Mouse (Mus musculus) thymus, adult 2 months (tissue): ENCODE data around the gene Map3k4. TPM values are rescaled to one million over a fixed set of nuclear protein-coding genes. Genes with fewer than 3 reads are reported as not detected.

Experiments
- DNase-seq: peaks from one replicate; pipeline ENCODE4 v3.0.0; 2021
- H3K27ac ChIP-seq: fragments of 200-500 bp; 2 replicates; pipeline ENCODE4 v1.5.1; 2012; ENCODE audit warnings: low read length, control low read depth; ENCODE audit not compliant: control insufficient read depth, insufficient read depth
- H3K27me3 ChIP-seq: fragments of 200-500 bp; 2 replicates; pipeline ENCODE4 v1.6.1; 2012; ENCODE audit warnings: mild to moderate bottlenecking, low read length, moderate library complexity, mixed read lengths; ENCODE audit not compliant: control insufficient read depth, insufficient read depth
- H3K36me3 ChIP-seq: fragments of 200-500 bp; 2 replicates; pipeline ENCODE4 v1.6.1; 2012; ENCODE audit warnings: mild to moderate bottlenecking, low read length, moderate library complexity; ENCODE audit not compliant: control insufficient read depth, insufficient read depth
- H3K4me1 ChIP-seq: fragments of 200-500 bp; replicated peaks from 2 replicates; pipeline ENCODE4 v1.6.1; 2012; ENCODE audit warnings: low read length; ENCODE audit not compliant: control insufficient read depth, insufficient read depth
- H3K4me3 ChIP-seq: fragments of 200-500 bp; 2 replicates; pipeline ENCODE4 v1.5.1; 2012; ENCODE audit warnings: mild to moderate bottlenecking, low read length, control low read depth, moderate library complexity; ENCODE audit not compliant: control insufficient read depth, insufficient read depth
- CTCF ChIP-seq: fragments of 200-500 bp; IDR thresholded peaks from 2 replicates; pipeline ENCODE4 v1.5.1; 2012; ENCODE audit warnings: mild to moderate bottlenecking, control low read depth, low read length, moderate library complexity, borderline replicate concordance; ENCODE audit not compliant: control insufficient read depth, poor library complexity, insufficient read depth; ENCODE audit errors: extremely low read depth
- POLR2A ChIP-seq: fragments of 200-500 bp; IDR thresholded peaks from 2 replicates; pipeline ENCODE4 v1.6.1; 2012; ENCODE audit warnings: mild to moderate bottlenecking, low read length, control low read depth, moderate library complexity; ENCODE audit not compliant: control insufficient read depth, poor library complexity, insufficient read depth; ENCODE audit errors: extremely low read depth
- WGBS: fragments of 180-500 bp; shearing (Covaris S2); methylation state at CpG from one replicate; pipeline ENCODE4 v1.1.7; 2018; 5-methylcytosine and 5-hydroxymethylcytosine counted together
- polyA plus RNA-seq: library from polyadenylated mRNA; depleted of rRNA; stranded (reverse); fragments of >200 nt; gene quantifications from 2 replicates; pipeline ENCODE4 v1.2.3, GENCODE M21; 2012; rRNA removed

Map3k4 gene
- polyA plus RNA-seq, 1 experiment: 27.7 TPM

GRCm38 (mm10) chr17:12185855-12186254 lies 132.7 kb downstream of the Map3k4 start:
- Histone ChIP-seq H3K27me3 (no peaks in the 10 kb centered on the region), H3K4me3 (no peak overlapping the region), H3K4me1 (no peaks in the 10 kb centered on the region), H3K27ac (no peak overlapping the region), H3K36me3 (no peaks in the 10 kb centered on the region)
- WGBS: 96% methylated on average over 4 of the region's 4 CpGs
- DNase-seq: no peak
- TF ChIP-seq CTCF (no peak), POLR2A (no peak)

GRCm38 (mm10) chr17:12184283-12184682 lies 134.3 kb downstream of the Map3k4 start:
- H3K4me1 ChIP-seq: no peaks in the 10 kb centered on the region
- H3K4me3 ChIP-seq: no peak overlapping the region
- TF ChIP-seq CTCF (no peak), POLR2A (no peak)
- DNase-seq: no peak
- WGBS: 93% methylated on average over 8 of the region's 8 CpGs
- no peaks in the 10 kb centered on the region for H3K36me3 ChIP-seq
- no peak overlapping the region for H3K27ac ChIP-seq
- no peaks in the 10 kb centered on the region for H3K27me3 ChIP-seq

- no peak overlapping the region for H3K4me3 ChIP-seq
- no peak for DNase-seq
- H3K36me3 ChIP-seq: no peaks in the 10 kb centered on the region
- TF ChIP-seq CTCF (no peak), POLR2A (no peak)
- H3K27ac ChIP-seq: no peak overlapping the region
- no peaks in the 10 kb centered on the region for H3K4me1 ChIP-seq
- WGBS: 87% methylated on average over 5 of the region's 5 CpGs
- no peaks in the 10 kb centered on the region for H3K27me3 ChIP-seq
Observed at GRCm38 (mm10) chr17:12182702-12183485, 135.7 kb downstream of the Map3k4 start.

- no peaks in the 10 kb centered on the region for H3K4me1 ChIP-seq
- no peak overlapping the region for H3K27ac ChIP-seq
- WGBS: 91% methylated on average over 2 of the region's 2 CpGs
- DNase-seq: no peak
- H3K36me3 ChIP-seq: no peaks in the 10 kb centered on the region
- no peaks in the 10 kb centered on the region for H3K27me3 ChIP-seq
- TF ChIP-seq POLR2A: no peak
- no peak for TF ChIP-seq CTCF
- H3K4me3 ChIP-seq: no peak overlapping the region
Observed at GRCm38 (mm10) chr17:12179766-12180165, 138.8 kb downstream of the Map3k4 start.

GRCm38 (mm10) chr17:12179339-12179738 lies 139.3 kb downstream of the Map3k4 start:
- TF ChIP-seq POLR2A (no peak), CTCF (no peak)
- no peak overlapping the region for H3K4me3 ChIP-seq
- 92% methylated on average over 7 of the region's 7 CpGs for WGBS
- no peaks in the 10 kb centered on the region for H3K27me3 ChIP-seq
- no peaks in the 10 kb centered on the region for H3K4me1 ChIP-seq
- no peak overlapping the region for H3K27ac ChIP-seq
- no peak for DNase-seq
- no peaks in the 10 kb centered on the region for H3K36me3 ChIP-seq

Other genes starting within 250 kb of the Map3k4 start
- gene Agpat4, start 200.1 kb downstream of the Map3k4 start, polyA plus RNA-seq: 11.5 and 11.8 TPM in 2 replicates
- 0.05 and 2.5 TPM in 2 replicates for gene Plg, start 59.8 kb upstream of the Map3k4 start, polyA plus RNA-seq
- 3.3 and 4.5 TPM in 2 replicates for gene Slc22a3, start 188.9 kb upstream of the Map3k4 start, polyA plus RNA-seq